Mouse (Mus musculus) midbrain, postnatal 0 days (tissue): ENCODE data around the gene Anapc5. TPM values are rescaled to one million over a fixed set of nuclear protein-coding genes. Genes with fewer than 3 reads are reported as not detected.
A peak's percentile ranks its signal among the peaks of the same experiment; 100 is the strongest.

Experiments
- ATAC-seq: fragments of 200-750 bp; cut with Nextera tagmentation; 2 replicates; pipeline ENCODE4 v1.8.0; 2017; ENCODE audit warnings: moderate number of reproducible peaks, mild to moderate bottlenecking, moderate TSS enrichment, moderate library complexity; ENCODE audit not compliant: low FRiP score
- DNase-seq: peaks from one replicate; pipeline ENCODE4 v3.0.0-alpha.2; 2015; ENCODE audit warnings: low spot score
- H3K27ac ChIP-seq: fragments of 300-500 bp; sonication (generic); 2 replicates; pipeline ENCODE4 v1.5.1; 2014; ENCODE audit warnings: low read depth, mild to moderate bottlenecking, low read length, mixed read lengths
- H3K27me3 ChIP-seq: fragments of 300-500 bp; sonication (generic); 2 replicates; pipeline ENCODE4 v1.6.1; 2014; ENCODE audit warnings: low read length, control low read depth, mixed read lengths; ENCODE audit not compliant: insufficient read depth
- H3K36me3 ChIP-seq: fragments of 300-500 bp; sonication (generic); 2 replicates; pipeline ENCODE4 v1.6.1; 2014; ENCODE audit warnings: low read length, control low read depth, mixed read lengths; ENCODE audit not compliant: insufficient read depth
- H3K4me1 ChIP-seq: fragments of 300-500 bp; sonication (generic); 2 replicates; pipeline ENCODE4 v1.6.1; 2014; ENCODE audit warnings: mild to moderate bottlenecking, control low read depth, antibody characterized with exemption, low read length, mixed read lengths; ENCODE audit not compliant: insufficient read depth
- H3K4me2 ChIP-seq: fragments of 300-500 bp; sonication (generic); 2 replicates; pipeline ENCODE4 v1.6.1; 2014; ENCODE audit warnings: low read depth, mild to moderate bottlenecking, low read length, mixed read lengths; ENCODE audit not compliant: poor library complexity, severe bottlenecking
- H3K4me3 ChIP-seq: fragments of 300-500 bp; sonication (generic); 2 replicates; pipeline ENCODE4 v1.5.1; 2014; ENCODE audit warnings: low read depth, mild to moderate bottlenecking, low read length, moderate library complexity
- H3K9ac ChIP-seq: fragments of 300-500 bp; sonication (generic); replicated peaks from 2 replicates; pipeline ENCODE4 v1.6.1; 2014; ENCODE audit warnings: mild to moderate bottlenecking, low read length, moderate library complexity, mixed read lengths; ENCODE audit not compliant: poor library complexity, severe bottlenecking
- H3K9me3 ChIP-seq: fragments of 300-500 bp; sonication (generic); 2 replicates; pipeline ENCODE4 v1.6.1; 2016; ENCODE audit warnings: low read length, control low read depth
- CTCF ChIP-seq: IDR thresholded peaks from 2 replicates; pipeline ENCODE4 v1.5.1; 2016; ENCODE audit warnings: antibody characterized with exemption, mild to moderate bottlenecking
- WGBS: fragments of 180-500 bp; shearing (Covaris S2); extraction: QIAGEN DNeasy Blood & Tissue Kit; methylation state at CpG from one replicate; pipeline ENCODE4 v1.1.7; 2014; 5-methylcytosine and 5-hydroxymethylcytosine counted together
- polyA plus RNA-seq: library from polyadenylated mRNA; unstranded; fragments of >200 nt; fragmentation: Nextera tagmentation; extraction: Ambion mirVana; gene quantifications from 2 replicates; pipeline ENCODE4 v1.2.1, GENCODE M21; 2015
- total RNA-seq: library from RNA; depleted of rRNA; stranded (reverse); fragments of >200 nt; gene quantifications from 2 replicates; pipeline ENCODE4 v1.2.3, GENCODE M21; 2014

Anapc5 gene
- total and polyA plus RNA-seq, 2 experiments from 2014 or later, result 463 to 464 TPM

DNA sequence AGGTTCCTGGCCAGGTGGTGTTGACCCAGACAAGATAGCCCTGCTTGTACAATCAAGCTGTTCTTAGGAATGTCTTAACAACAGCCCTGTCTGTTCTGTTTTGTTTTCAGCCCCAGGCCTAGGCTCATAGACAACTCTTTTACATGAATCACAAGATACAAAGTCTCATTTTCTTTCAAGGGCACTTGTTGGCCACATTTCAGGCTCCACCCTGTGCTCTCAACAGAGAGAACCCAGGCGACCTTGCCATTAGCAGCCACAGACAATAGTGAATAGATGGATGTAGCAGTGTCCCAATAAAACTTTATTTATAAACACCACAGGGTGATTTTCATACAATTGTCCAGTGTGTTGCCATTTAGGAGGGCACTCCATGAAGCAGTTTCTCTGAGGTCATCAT lies 39.1 kb downstream of the Anapc5 start:
- no peaks in the 10 kb centered on the region for H3K9me3 ChIP-seq
- no peak overlapping the region for H3K4me3 ChIP-seq
- no peak for TF ChIP-seq CTCF
- DNase-seq, result no peak
- WGBS, result 83% methylated on average over 1 of the region's 1 CpGs
- H3K9ac ChIP-seq, result no peak overlapping the region
- peaks cover 7% of the 10 kb centered on the region for H3K36me3 ChIP-seq
- no peak overlapping the region for H3K4me2 ChIP-seq
- no peaks in the 10 kb centered on the region for H3K27me3 ChIP-seq
- no peaks in the 10 kb centered on the region for H3K4me1 ChIP-seq
- ATAC-seq, result no peak
- H3K27ac ChIP-seq, result no peak overlapping the region

DNA sequence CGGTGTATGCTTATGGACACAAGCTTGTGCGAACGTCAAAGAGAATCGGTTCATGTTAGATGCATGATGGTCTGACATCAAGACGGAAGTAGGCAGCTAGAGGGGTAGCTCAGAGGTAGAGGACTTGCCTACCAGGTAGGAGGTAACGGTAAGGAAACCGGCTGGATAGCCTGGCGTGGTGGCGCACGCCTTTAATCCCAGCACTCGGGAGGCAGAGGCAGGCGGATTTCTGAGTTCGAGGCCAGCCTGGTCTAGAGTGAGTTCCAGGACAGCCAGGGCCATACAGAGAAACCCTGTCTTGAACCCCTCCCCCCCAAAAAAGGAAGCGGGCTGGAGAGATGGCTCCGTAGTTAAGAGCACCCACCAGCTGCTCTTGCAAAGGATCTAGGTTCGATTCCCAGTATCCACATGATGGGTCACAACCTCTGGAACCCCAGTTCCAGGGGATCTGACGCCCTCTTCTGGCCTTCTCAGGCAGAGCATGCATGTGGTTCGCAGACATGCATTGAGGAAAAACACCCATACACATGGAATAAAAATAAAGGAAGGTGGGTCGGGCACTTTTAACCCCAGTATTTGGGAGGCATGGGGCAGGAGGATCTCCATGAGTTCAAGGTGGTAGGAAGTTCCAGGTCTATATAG lies 40.2 kb downstream of the Anapc5 start:
- ATAC-seq (no peak), DNase-seq (no peak)
- 92% methylated on average over 19 of the region's 19 CpGs for WGBS
- no peaks in the 10 kb centered on the region for H3K9me3 ChIP-seq
- peak; percentile 41 for TF ChIP-seq CTCF
- no peaks in the 10 kb centered on the region for H3K36me3 ChIP-seq
- no peaks in the 10 kb centered on the region for H3K27me3 ChIP-seq
- no peak overlapping the region for H3K27ac ChIP-seq
- no peak overlapping the region for H3K9ac ChIP-seq
- H3K4me2 ChIP-seq, result no peak overlapping the region
- no peaks in the 10 kb centered on the region for H3K4me1 ChIP-seq
- no peak overlapping the region for H3K4me3 ChIP-seq

GRCm38 (mm10) chr5:122779277-122779834 lies 41.8 kb downstream of the Anapc5 start, which contains the start of gene Camkk2:
Gene Camkk2, minus strand, starts transcription at chr5:122779409.
- Histone ChIP-seq H3K4me1 (no peaks in the 10 kb centered on the region), H3K4me3 (peak within 1 kb of the TSS; percentile 87), H3K9ac (peak within 1 kb of the TSS; percentile 88), H3K9me3 (no peaks in the 10 kb centered on the region), H3K27ac (peak within 1 kb of the TSS; percentile 58), H3K27me3 (no peaks in the 10 kb centered on the region), H3K4me2 (peak within 1 kb of the TSS; percentile 87), H3K36me3 (no peaks in the 10 kb centered on the region)
- DNase-seq (peak; percentile 94), ATAC-seq (peak; percentile 91)
- WGBS, result under 1% methylated on average over 57 of the region's 63 CpGs
- TF ChIP-seq CTCF, result no peak

DNA sequence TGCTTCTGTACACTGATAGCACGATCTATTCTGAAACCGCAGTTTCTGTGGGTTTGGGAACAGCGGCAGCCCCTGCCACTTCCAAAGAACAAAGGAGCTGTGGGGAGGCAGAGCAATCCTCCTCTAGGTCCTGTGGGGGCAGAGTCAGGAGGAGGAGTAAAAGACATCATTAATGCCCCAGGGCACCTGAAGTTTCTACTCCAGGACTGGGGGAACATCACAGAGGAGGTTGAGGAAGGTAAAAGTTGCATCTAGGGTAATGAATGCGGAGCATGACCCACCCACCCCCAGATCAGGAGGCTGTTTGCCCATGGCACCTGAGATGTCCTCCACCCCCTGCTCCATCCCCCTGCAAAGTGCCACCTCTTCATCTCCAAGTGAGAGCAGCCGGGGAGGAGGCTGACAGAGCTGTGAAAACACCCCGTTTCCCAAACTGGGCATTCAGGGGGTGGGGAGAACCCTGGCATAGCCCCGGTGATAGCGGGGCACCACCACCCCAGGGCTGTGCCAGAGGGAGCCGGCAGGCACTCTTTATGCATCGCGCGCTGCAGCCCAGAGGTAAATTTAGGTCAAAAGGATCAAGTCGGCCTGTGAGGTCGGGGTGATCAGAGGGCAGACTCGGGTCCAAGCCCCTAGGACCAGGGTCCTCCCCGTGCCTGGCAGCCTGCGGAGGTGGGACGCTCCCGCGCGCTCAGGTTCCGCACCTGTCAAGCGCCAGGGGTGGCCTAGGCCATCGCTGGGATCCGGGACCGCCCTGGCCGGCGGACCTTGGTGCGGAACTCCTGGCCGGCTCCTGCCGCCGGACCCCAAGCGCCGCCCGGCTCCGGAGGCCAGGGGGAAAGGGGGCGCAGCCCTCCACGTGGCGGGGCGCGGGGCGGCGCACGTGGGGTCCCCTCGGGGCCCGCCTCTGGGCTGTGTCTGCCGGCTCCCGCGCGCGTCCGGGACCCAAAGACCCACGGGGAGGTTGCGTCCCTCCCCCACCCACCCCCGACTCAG lies 42.6 kb downstream of the Anapc5 start:
- Histone ChIP-seq H3K9me3 (no peaks in the 10 kb centered on the region), H3K36me3 (no peaks in the 10 kb centered on the region)
- 1% methylated on average over 40 of the region's 55 CpGs for WGBS

DNA sequence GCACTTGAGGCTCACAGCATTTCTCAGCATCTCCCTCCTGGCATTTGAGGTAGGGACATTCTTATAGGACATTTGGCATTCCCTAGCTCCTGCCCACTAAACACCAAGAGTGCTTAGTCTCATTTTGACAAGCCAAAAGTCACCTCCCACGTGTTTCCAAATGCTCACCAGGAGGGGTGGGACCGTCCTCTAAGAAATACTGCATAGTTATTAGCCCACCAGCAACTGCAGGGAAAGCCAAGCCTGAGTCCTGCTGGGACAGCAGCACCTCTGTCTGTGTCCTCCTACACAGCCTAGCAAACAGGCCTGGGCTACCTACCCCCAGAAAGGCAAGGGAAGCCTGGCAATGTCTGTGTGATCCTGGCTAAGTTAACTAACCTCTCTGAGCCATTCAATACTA lies 43.8 kb downstream of the Anapc5 start:
- Histone ChIP-seq H3K4me3 (no peak overlapping the region), H3K36me3 (no peaks in the 10 kb centered on the region), H3K27ac (no peak overlapping the region), H3K27me3 (no peaks in the 10 kb centered on the region), H3K4me2 (no peak overlapping the region), H3K9me3 (no peaks in the 10 kb centered on the region), H3K4me1 (no peaks in the 10 kb centered on the region; the same call in 1 of the 2 replicates), H3K9ac (no peak overlapping the region)
- ATAC-seq (no peak), DNase-seq (no peak)
- TF ChIP-seq CTCF, result no peak
- 45% methylated on average over 2 of the region's 2 CpGs for WGBS

More for the DNA sequence above, 42.6 kb downstream of the Anapc5 start:
- Histone ChIP-seq H3K27me3 (no peaks in the 10 kb centered on the region), H3K4me1 (no peaks in the 10 kb centered on the region; the same call in 1 of the 2 replicates), H3K9ac (peak overlapping the region; percentile 88), H3K4me3 (peak overlapping the region; percentile 87), H3K27ac (peak overlapping the region; percentile 47), H3K4me2 (peak overlapping the region; percentile 87)
- ATAC-seq, result peak; percentile 69
- DNase-seq, result peak; percentile 22
- TF ChIP-seq CTCF, result no peak
